Mouse (Mus musculus) hematopoietic stem cell, adult 5-6 weeks (primary cell): ENCODE data around the gene Nod2. TPM values are rescaled to one million over a fixed set of nuclear protein-coding genes. Genes with fewer than 3 reads are reported as not detected.

ENCODE experiments used
- ATAC-seq, 2 experiments: fragments of 125-278 bp in 1 of 2; replicated peaks in 1 of 2; 2 replicates each; pipeline ENCODE4 v1.8.0; 2016 to 2017; ENCODE audit warnings: inconsistent platforms in 2 of 2, mild to moderate bottlenecking in 2 of 2, moderate number of reproducible peaks in 2 of 2, low read depth in 1 of 2, moderate TSS enrichment in 1 of 2; ENCODE audit not compliant: low FRiP score in 2 of 2, poor library complexity in 2 of 2, severe bottlenecking in 2 of 2, insufficient read depth in 1 of 2, low TSS enrichment in 1 of 2
- total RNA-seq: library from RNA; stranded (forward); fragments of 172-1452, 232-1000 nt; gene quantifications from 2 replicates; pipeline ENCODE4 v1.2.3, GENCODE M21; 2017

Nod2 gene
- total RNA-seq, 1 experiment from 2014 or later: 0.94 TPM

DNA sequence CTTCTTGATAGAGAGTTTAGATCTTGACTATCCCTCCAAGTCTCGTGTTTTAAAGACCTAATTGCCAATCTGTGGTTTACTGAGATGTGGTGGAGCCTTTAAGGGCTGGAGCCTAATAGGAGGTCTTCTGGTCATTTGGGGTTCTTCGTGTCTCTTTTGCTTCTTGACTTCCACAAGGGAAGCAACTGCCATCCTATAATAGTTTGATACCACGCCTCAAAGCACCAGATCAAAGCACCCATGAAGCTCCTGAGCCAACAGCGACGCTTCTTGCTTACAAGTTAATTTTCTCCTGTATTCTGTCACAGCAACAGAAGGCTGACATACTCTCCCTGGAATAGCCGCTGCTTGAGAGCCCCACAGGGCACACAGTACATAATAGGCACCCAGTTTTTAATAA, 45.8 kb downstream of the Nod2 start:
- no peak for ATAC-seq

DNA sequence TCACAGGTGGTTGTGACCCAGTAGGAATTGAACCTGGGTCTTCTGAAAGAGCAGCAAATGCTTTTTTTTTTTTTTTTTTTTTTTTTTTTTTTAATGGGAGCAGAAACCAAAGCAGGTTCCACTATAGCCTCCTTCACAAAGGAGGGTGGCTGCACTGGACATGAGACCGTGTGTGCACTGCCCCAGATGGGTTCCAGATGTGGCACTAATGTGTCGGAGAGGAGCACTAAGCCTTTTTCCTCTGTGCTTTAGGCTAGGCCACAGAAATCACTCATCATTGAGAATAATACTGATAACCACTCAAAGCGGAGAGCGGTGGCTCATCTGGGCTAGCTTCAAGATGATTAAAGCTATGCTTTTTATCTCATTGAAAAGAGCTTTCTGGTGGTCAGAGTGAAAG, 46.3 kb downstream of the Nod2 start:
- ATAC-seq: no peak

DNA sequence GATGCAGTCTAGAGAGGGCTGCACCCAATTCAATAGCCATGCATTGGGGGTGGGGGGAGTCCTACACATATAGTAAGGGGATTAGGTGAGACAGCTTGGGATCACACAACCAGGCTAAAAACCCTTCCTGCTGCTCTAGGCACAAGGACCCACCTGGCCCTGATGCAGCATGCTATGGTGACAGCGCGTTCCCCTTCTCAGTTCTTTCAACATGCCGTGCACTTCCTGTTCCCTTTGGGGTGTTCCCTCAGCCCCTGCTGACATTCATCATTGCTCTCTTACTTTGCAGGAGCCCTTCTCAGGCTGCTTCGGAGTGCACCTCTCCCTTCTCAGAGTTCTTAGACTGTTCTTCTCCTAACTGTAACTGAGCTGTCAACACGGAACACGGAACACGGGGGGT, 47.2 kb downstream of the Nod2 start:
- ATAC-seq: peak in 1 of 2 experiments; percentile 58; a peak in 1 of 4 replicates

DNA sequence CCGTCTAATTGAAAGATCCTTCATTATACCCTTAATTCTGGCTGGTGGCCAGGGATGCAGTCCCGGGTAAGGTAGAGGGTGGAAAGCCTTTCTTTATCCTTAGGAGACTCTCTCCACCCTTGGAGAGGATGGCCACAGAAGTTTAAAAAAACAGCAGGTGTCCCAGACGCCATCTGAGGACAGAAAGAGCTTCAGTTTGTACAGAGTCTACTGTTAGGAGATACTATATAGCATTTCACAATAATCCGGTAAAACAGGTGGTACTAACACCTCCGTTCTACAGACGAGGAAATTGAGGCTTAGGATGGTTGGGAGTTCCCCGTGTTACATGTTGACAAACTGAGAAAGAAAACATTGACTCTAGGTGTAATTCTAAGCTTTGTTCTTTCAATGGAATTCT, 49.1 kb downstream of the Nod2 start:
- ATAC-seq: no peak

DNA sequence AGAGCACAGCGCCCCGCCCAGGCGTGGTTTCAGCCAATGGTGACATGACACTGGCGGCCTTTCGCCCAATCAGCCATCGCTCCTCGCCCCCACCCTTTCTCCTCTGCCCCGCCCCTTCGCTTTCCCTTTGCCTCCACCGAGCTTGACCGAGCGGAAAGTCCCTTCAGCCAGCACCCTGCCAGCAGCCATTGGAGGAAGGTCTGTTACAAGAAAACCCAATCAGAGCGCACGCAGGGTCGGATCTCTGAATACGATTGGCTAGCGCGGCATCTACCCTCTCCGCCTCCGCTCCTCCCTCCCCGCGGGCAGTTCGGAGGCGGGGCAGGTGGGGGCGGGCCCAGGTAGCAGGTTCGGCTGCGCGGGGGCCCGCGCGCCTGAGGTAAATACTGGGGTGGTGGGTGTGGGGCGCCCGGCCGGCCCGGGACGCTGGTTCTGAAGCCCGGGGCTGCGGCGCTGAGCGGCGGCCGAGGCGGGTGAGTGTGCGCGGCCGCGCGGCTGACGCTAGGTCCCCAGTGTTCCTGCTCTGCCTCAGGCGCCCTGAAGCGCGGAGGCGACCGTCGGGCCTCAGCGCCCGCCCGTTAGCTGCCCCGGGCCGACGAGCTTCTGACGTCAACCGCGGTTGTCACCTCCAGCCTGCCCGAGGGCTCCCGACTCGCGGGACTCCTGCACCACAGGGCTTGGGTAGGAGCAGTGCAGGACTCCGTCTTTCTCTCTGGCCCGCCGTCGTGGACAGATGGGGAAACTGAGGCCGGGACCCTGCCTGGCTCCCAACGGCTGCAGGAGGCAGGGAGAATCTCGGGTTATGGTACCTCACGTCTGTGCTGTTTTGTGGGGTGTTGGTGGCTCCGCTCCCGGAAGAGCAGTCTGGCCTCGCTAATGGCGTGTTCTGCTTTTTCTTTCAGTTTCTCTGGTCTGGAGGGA, 49.9 kb downstream of the Nod2 start, which contains the start of gene Cyld:
TSS of gene Cyld (plus strand) at position 308 of the 921 bp plus-strand sequence.
- ATAC-seq: peak; percentile 94 to 95

DNA sequence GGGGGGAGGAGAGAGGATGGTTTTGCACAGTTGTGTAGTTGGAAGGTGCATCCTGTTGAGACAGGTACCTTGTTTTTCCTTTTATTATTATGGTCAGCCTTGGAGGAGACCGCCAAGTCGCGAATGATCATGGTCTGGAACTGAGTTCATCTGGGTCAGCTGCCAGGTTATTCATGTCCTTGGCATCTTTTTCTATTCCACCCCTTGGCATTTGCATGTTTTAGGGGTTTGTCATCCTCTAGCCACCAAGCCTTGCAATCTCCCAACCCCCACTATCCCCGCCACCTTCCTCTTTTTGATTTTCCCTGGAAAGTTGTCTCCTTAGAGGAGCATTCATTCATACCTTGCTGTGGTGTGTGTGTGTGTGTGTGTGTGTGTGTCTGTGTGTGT, 50.5 kb downstream of the Nod2 start:
- ATAC-seq: no peak

DNA sequence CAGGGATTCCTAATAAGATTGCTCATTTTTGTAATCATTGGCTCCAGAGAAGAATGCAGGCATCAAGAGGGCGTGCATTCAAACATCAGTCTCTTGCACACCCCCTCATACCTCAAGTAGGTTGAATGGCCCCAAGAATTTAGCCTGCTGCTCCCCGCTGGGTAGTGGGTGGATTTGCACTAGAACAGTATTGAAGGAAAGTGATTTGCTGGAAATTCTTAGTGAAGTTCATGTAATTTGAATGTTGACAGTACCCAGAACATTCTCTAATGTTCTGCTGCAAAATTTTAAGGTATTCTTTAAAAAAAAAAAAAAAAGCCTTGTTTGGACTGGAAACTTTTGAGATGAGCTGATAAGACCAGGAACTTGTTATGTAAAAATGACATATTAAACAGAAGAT, 50.9 kb downstream of the Nod2 start:
- ATAC-seq: no peak

DNA sequence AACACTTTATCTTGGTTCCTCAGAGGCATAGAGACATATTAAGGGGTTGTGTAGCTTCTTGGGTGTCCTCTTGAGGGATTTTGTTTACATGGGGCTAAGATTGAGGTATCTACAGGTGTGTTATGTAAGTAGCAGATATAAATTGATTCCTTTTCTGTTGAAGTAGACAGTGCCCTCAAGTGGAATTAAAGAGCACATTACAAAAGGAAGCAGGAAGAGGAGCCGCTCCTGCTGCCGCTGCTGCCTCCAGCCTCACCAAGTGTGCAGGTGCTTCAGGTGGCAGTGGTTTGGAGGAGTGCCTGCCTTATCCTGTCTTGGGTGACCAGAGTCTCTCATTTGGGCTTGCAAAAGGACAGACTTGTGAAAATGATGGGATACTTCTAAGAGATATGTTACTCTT, 54.5 kb downstream of the Nod2 start:
- no peak for ATAC-seq

DNA sequence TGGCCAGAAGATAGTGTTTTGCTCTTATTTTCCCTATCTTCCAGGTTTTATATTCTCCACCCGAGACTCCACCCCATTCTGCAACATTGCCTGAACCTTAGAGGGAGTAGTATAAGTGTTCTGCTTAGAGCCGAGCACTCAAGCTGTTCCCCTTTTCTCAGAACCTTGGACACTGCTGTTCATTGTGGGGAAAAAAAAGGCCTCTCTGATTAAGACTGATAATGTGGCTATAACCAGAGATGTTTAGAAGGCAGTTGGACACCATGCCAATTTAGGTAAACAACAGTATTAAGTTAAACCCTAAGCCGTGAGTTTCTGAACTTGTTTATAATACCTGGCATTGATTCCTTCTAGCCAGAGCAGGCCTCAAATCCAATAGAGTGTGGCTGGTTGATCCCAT, 55.7 kb downstream of the Nod2 start:
- no peak for ATAC-seq

DNA sequence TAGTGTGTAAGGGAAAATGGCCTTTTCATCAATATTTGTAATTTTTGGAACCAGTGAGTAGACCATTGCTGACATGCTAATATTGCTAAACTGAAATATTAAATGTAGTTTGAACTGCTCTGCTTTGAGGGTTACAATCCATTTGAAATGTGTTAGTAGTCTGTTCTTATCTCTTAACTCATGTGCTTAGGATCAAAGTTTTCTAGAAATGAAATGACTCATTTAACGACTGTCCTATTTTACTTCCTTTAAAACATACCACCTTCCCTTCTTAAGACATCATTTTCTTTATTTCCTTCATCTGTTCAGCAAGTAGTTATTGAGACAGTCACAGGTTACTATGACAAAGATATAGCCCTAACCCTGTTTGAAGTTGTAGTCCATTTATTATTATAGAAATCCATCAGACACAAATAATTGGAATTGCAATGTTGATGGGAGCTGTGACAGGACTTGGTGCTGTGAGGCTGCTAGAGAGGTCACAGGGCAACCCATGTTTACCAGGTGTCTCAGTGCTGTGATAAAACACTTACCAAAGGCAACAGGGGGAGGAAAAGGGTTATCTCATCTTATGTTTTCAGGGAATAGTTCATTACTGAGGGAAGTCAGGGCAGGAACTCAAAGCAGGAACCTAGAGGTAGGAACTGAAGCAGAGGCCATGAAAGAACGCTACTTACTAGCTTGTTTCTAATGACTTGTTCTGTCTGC, 76.3 kb downstream of the Nod2 start:
- no peak for ATAC-seq

Other genes starting within 250 kb of the Nod2 start
- gene Nkd1, start 126.0 kb upstream of the Nod2 start, total RNA-seq: 1.1 TPM in 1 of 2 replicates, not detected in the other
- 12.2 and 13.9 TPM in 2 replicates for gene Snx20, start 11.2 kb upstream of the Nod2 start, total RNA-seq
- 58.4 and 59.1 TPM in 2 replicates for gene Cyld, start 49.7 kb downstream of the Nod2 start, total RNA-seq